Mouse (Mus musculus) heart, embryonic 11.5 days (tissue): ENCODE measurements at regions not wholly inside any gene's neighbourhood (a gene's known extent, or its start where the extent isn't known, plus 50 kb on each side); places are given as distances from the start of the nearest gene placed in this dataset.

Experiments
- ATAC-seq: fragments of 200-750 bp; cut with Nextera tagmentation; replicated peaks from 2 replicates; pipeline ENCODE4 v1.8.0; 2017; ENCODE audit warnings: moderate library complexity; ENCODE audit not compliant: insufficient number of reproducible peaks, low FRiP score, low TSS enrichment
- H3K27ac ChIP-seq: fragments of 300-500 bp; sonication (generic); 2 replicates; pipeline ENCODE4 v1.5.1; 2014; ENCODE audit warnings: mild to moderate bottlenecking, low read depth, low read length
- H3K27me3 ChIP-seq: fragments of 300-500 bp; sonication (generic); 2 replicates; pipeline ENCODE4 v1.6.1; 2014; ENCODE audit warnings: mild to moderate bottlenecking, low read length, mixed read lengths; ENCODE audit not compliant: control insufficient read depth, insufficient read depth
- H3K36me3 ChIP-seq: fragments of 300-500 bp; sonication (generic); 2 replicates; pipeline ENCODE4 v1.6.1; 2014; ENCODE audit warnings: mild to moderate bottlenecking, low read length, moderate library complexity, mixed read lengths; ENCODE audit not compliant: control insufficient read depth, insufficient read depth
- H3K4me1 ChIP-seq: fragments of 300-500 bp; sonication (generic); 2 replicates; pipeline ENCODE4 v1.6.1; 2014; ENCODE audit warnings: low read length; ENCODE audit not compliant: control insufficient read depth, insufficient read depth
- H3K4me2 ChIP-seq: fragments of 300-500 bp; sonication (generic); 2 replicates; pipeline ENCODE4 v1.6.1; 2014; ENCODE audit warnings: mild to moderate bottlenecking, moderate library complexity
- H3K4me3 ChIP-seq: fragments of 300-500 bp; sonication (generic); 2 replicates; pipeline ENCODE4 v1.5.1; 2014; ENCODE audit warnings: low read depth, low read length
- H3K9ac ChIP-seq: fragments of 300-500 bp; sonication (generic); 2 replicates; pipeline ENCODE4 v1.6.1; 2014; ENCODE audit warnings: mild to moderate bottlenecking, low read depth, low read length, moderate library complexity
- H3K9me3 ChIP-seq: fragments of 300-500 bp; sonication (generic); replicated peaks from 2 replicates; pipeline ENCODE4 v1.6.1; 2016; ENCODE audit warnings: low read length; ENCODE audit not compliant: control insufficient read depth
- WGBS: fragments of 180-500 bp; shearing (Covaris S2); extraction: QIAGEN DNeasy Blood & Tissue Kit; methylation state at CpG from one replicate; pipeline ENCODE4 v1.1.7; 2014; ENCODE audit not compliant: insufficient replicate concordance; 5-methylcytosine and 5-hydroxymethylcytosine counted together

GRCm38 (mm10) chr5:119251311-119252047 lies 419.0 kb upstream of the Tbx3 start:
- no peaks in the 10 kb centered on the region for H3K27me3 ChIP-seq
- 39% methylated on average over 9 of the region's 9 CpGs for WGBS
- ATAC-seq, result no peak
- H3K4me1 ChIP-seq, result 0 out of 2 replicates have a peak, but pooled peaks cover 4% of the 10 kb centered on the region
- no peak overlapping the region for H3K4me3 ChIP-seq
- no peaks in the 10 kb centered on the region for H3K36me3 ChIP-seq
- H3K27ac ChIP-seq, result no peak overlapping the region
- no peak overlapping the region for H3K4me2 ChIP-seq
- H3K9ac ChIP-seq, result no peak overlapping the region
- H3K9me3 ChIP-seq, result no peaks in the 10 kb centered on the region

GRCm38 (mm10) chr5:119257374-119258120 lies 412.9 kb upstream of the Tbx3 start:
- no peaks in the 10 kb centered on the region for H3K9me3 ChIP-seq
- no peak overlapping the region for H3K27ac ChIP-seq
- no peaks in the 10 kb centered on the region for H3K4me1 ChIP-seq
- H3K9ac ChIP-seq, result no peak overlapping the region
- no peaks in the 10 kb centered on the region for H3K36me3 ChIP-seq
- 55% methylated on average over 21 of the region's 21 CpGs for WGBS
- H3K4me3 ChIP-seq, result no peak overlapping the region
- ATAC-seq, result no peak
- H3K27me3 ChIP-seq, result no peaks in the 10 kb centered on the region; the same call in 1 of the 2 replicates
- H3K4me2 ChIP-seq, result no peak overlapping the region

DNA sequence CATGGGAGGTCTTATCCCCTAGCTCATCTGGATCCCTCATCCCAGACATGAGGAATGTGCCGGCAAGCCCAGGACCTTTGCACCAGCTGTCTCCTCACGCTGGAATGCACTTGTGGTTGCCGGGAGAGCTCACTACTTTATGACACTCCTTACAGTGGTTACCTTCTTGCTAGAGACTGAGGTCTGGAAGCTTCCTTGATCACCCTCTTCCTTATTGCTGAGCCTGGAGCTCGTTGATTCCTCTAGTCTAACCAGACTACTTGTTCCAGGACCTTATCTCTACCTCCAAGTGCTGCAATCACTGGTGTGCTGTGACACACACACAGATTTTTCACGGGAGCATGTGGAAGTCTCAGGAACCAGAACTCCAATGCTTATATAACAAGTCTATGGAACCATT lies 411.6 kb upstream of the Tbx3 start:
- H3K4me3 ChIP-seq, result no peak overlapping the region
- no peak for ATAC-seq
- H3K4me2 ChIP-seq, result no peak overlapping the region
- H3K4me1 ChIP-seq, result no peaks in the 10 kb centered on the region
- no peaks in the 10 kb centered on the region; the same call in 1 of the 2 replicates for H3K27me3 ChIP-seq
- 56% methylated on average over 5 of the region's 5 CpGs for WGBS
- no peak overlapping the region for H3K9ac ChIP-seq
- H3K9me3 ChIP-seq, result no peaks in the 10 kb centered on the region
- H3K36me3 ChIP-seq, result no peaks in the 10 kb centered on the region
- H3K27ac ChIP-seq, result no peak overlapping the region

GRCm38 (mm10) chr5:119265149-119265890 lies 405.1 kb upstream of the Tbx3 start:
- H3K9me3 ChIP-seq, result peaks cover 3% of the 10 kb centered on the region; the same call in 1 of the 2 replicates
- no peak overlapping the region for H3K27ac ChIP-seq
- no peaks in the 10 kb centered on the region for H3K36me3 ChIP-seq
- whole genome bisulfite sequencing, result 79% methylated on average over 20 of the region's 20 CpGs
- H3K9ac ChIP-seq, result no peak overlapping the region
- H3K27me3 ChIP-seq, result no peaks in the 10 kb centered on the region
- H3K4me3 ChIP-seq, result no peak overlapping the region
- no peak for ATAC-seq
- no peak overlapping the region for H3K4me2 ChIP-seq
- no peaks in the 10 kb centered on the region for H3K4me1 ChIP-seq

- no peak overlapping the region for H3K4me2 ChIP-seq
- no peak overlapping the region for H3K27ac ChIP-seq
- H3K4me1 ChIP-seq, result no peaks in the 10 kb centered on the region
- H3K9ac ChIP-seq, result no peak overlapping the region
- WGBS, result 80% methylated on average over 26 of the region's 26 CpGs
- H3K27me3 ChIP-seq, result no peaks in the 10 kb centered on the region
- no peak overlapping the region for H3K4me3 ChIP-seq
- H3K9me3 ChIP-seq, result peaks cover 3% of the 10 kb centered on the region; the same call in 1 of the 2 replicates
- no peak for ATAC-seq
- no peaks in the 10 kb centered on the region for H3K36me3 ChIP-seq
Observed at GRCm38 (mm10) chr5:119271234-119271852, 399.1 kb upstream of the Tbx3 start.

DNA sequence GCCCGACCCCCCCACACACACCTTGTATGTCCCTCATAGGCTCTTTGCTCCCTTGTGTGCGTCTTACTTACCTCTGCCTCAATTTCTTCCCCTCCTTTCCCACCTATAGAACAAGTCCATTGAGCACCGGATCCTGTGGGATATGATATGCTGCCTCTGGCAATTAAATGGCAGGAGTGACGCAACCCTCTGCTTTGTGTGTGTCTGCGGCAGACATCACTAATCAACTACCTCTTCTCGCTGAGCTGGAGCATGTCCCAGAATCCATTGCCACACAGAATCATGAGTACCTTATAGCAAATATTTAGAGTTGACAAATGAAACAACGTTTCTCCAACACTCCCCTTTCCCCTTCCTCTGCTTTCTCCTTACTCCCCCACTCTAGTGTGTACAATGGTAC lies 397.3 kb upstream of the Tbx3 start:
- Histone ChIP-seq H3K9me3 (no peaks in the 10 kb centered on the region), H3K27me3 (no peaks in the 10 kb centered on the region), H3K36me3 (no peaks in the 10 kb centered on the region), H3K4me3 (no peak overlapping the region), H3K4me2 (no peak overlapping the region), H3K27ac (no peak overlapping the region), H3K9ac (no peak overlapping the region), H3K4me1 (no peaks in the 10 kb centered on the region)
- 72% methylated on average over 7 of the region's 7 CpGs for WGBS
- ATAC-seq, result no peak

DNA sequence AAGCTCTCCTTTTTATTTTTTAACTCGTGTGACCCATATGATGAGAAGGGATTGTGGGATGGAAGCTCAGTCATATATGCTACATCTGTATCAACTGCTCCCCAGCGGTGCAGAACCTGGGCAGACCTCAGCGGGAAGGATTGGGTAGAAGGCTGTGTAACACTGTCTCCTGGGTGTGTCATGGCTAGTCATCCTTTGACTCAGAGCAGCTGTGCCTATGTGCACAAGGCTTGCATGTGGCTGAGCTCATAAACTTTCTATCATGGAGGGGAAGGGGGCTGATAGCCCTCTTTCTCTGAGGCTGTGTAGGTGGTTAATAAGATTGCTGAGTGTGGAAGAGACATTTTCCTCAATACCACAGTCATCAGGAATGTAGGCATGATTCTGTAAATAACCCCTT lies 396.9 kb upstream of the Tbx3 start:
- Histone ChIP-seq H3K27me3 (no peaks in the 10 kb centered on the region), H3K27ac (no peak overlapping the region), H3K9ac (no peak overlapping the region), H3K4me3 (no peak overlapping the region), H3K4me1 (no peaks in the 10 kb centered on the region), H3K36me3 (no peaks in the 10 kb centered on the region), H3K4me2 (no peak overlapping the region), H3K9me3 (no peaks in the 10 kb centered on the region)
- no peak for ATAC-seq
- WGBS, result 75% methylated on average over 3 of the region's 3 CpGs

DNA sequence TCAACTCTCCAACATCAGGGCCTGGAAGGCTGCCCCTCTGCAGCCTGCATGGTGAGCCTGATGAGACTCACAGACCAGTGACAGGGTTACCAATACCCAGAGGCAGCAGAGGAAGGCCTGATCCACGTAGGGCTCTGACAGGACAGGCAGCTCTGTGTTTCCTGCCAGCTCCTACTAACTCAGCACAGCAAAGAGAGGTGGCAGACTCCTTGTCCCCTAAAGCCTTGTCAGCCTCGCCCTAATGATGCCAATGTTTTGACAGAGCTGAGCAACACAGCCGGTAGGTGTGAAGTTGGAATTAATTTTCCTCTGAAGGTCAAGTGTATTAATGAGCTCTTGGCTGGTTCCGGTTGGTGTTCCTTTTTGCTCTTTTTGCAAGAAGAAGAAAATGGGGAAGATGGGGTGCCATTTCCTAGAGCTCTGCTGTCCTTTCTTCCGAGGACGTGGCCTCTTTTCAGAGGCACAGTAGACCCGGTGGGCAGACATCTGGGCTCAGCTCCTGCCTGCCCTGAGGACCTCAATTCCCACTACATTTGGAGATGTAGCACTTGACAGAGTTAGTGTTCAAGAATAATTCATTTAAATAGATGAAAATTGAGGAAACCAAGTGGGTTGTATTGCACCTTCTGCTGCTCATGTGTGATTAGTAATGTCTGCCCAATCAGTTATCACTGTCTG lies 395.5 kb upstream of the Tbx3 start:
- Histone ChIP-seq H3K4me1 (no peaks in the 10 kb centered on the region), H3K4me2 (no peak overlapping the region), H3K4me3 (no peak overlapping the region), H3K9ac (no peak overlapping the region), H3K9me3 (no peaks in the 10 kb centered on the region), H3K27ac (no peak overlapping the region), H3K27me3 (no peaks in the 10 kb centered on the region), H3K36me3 (no peaks in the 10 kb centered on the region)
- 75% methylated on average over 7 of the region's 7 CpGs for WGBS
- ATAC-seq, result no peak
